Mouse (Mus musculus) CH12.LX (cell line): ENCODE data around the gene Asnsd1. TPM values are rescaled to one million over a fixed set of nuclear protein-coding genes. Genes with fewer than 3 reads are reported as not detected.

ENCODE experiments used
- DNase-seq: peaks from one replicate; pipeline ENCODE4 v3.0.0-alpha.2; 2013; ENCODE audit errors: extremely low read depth
- H3K27ac ChIP-seq: 2 replicates; pipeline ENCODE4 v1.5.1; 2012; ENCODE audit warnings: low read depth, mild to moderate bottlenecking, control low read depth, moderate library complexity; ENCODE audit not compliant: insufficient read depth
- H3K27me3 ChIP-seq: replicated peaks from 2 replicates; pipeline ENCODE3; 2012; ENCODE audit warnings: inconsistent platforms
- H3K36me3 ChIP-seq, 2 experiments: replicated peaks in 1 of 2; 2 replicates each; pipeline versions ENCODE3 to v1.6.1; 2012; ENCODE audit warnings: inconsistent platforms in 1 of 2, low read length in 1 of 2, mild to moderate bottlenecking in 1 of 2, mixed read lengths in 1 of 2, moderate library complexity in 1 of 2; ENCODE audit not compliant: control insufficient read depth in 1 of 2, insufficient read depth in 1 of 2
- H3K4me1 ChIP-seq, 2 experiments: 2 replicates each; pipeline ENCODE4 v1.6.1; 2012; ENCODE audit warnings: inconsistent platforms in 1 of 2, moderate library complexity in 1 of 2; ENCODE audit not compliant: insufficient read depth in 2 of 2, control insufficient read depth in 1 of 2
- H3K4me2 ChIP-seq: 2 replicates; pipeline ENCODE4 v1.6.1; 2012; ENCODE audit warnings: low read depth, mild to moderate bottlenecking, control low read depth; ENCODE audit not compliant: poor library complexity, insufficient read depth, severe bottlenecking
- H3K4me3 ChIP-seq, 3 experiments: fragments of 150-350 bp in 1 of 3; sonication (generic) in 1 of 3; replicated peaks in 1 of 3; 2 replicates each; pipeline versions ENCODE3 to v1.5.1; 2011 to 2012; ENCODE audit warnings: low read depth in 2 of 3, low read length in 2 of 3, mild to moderate bottlenecking in 2 of 3, moderate library complexity in 2 of 3, control low read depth in 1 of 3, improper control_type of control experiment in 1 of 3, inconsistent platforms in 1 of 3, mixed read lengths in 1 of 3; ENCODE audit not compliant: poor library complexity in 1 of 3
- H3K79me2 ChIP-seq: replicated peaks from 2 replicates; pipeline ENCODE4 v1.6.1; 2012; ENCODE audit warnings: mild to moderate bottlenecking, moderate library complexity; ENCODE audit not compliant: control insufficient read depth, poor library complexity, insufficient read depth, severe bottlenecking; ENCODE audit errors: extremely low read depth
- H3K9ac ChIP-seq: 2 replicates; pipeline ENCODE4 v1.6.1; 2012; ENCODE audit warnings: low read depth, mild to moderate bottlenecking, control low read depth, moderate library complexity; ENCODE audit not compliant: insufficient read depth
- H3K9me3 ChIP-seq: replicated peaks from 2 replicates; pipeline ENCODE3; 2012; ENCODE audit warnings: low read length, inconsistent platforms, mixed read lengths
- BHLHE40 ChIP-seq: IDR thresholded peaks from 2 replicates; pipeline ENCODE4 v1.6.1; 2011; ENCODE audit warnings: mild to moderate bottlenecking, low read depth, low read length, improper control_type of control experiment
- CHD1 ChIP-seq: IDR thresholded peaks from 2 replicates; pipeline ENCODE4 v1.6.1; 2012; ENCODE audit warnings: low read depth, low read length, improper control_type of control experiment, inconsistent platforms
- CHD2 ChIP-seq: IDR thresholded peaks from 2 replicates; pipeline ENCODE4 v1.6.1; 2011; ENCODE audit warnings: low read length, improper control_type of control experiment
- CTCF ChIP-seq, 2 experiments: IDR thresholded peaks in 1 of 2; conservative IDR thresholded peaks in 1 of 2; 2 replicates each; pipeline ENCODE4 v1.5.1; 2011 to 2012; ENCODE audit warnings: low read depth in 2 of 2, low read length in 2 of 2, improper control_type of control experiment in 1 of 2, inconsistent platforms in 1 of 2, mild to moderate bottlenecking in 1 of 2, moderate library complexity in 1 of 2
- ETS1 ChIP-seq: conservative IDR thresholded peaks from 2 replicates; pipeline ENCODE4 v1.6.1; 2012; ENCODE audit warnings: low read depth, mild to moderate bottlenecking, inconsistent platforms, low read length, improper control_type of control experiment, moderate library complexity
- GABPA ChIP-seq: IDR thresholded peaks from 2 replicates; pipeline ENCODE4 v1.6.1; 2012; ENCODE audit warnings: low read depth, low read length, improper control_type of control experiment, inconsistent platforms; ENCODE audit not compliant: insufficient replicate concordance
- HCFC1 ChIP-seq: IDR thresholded peaks from 2 replicates; pipeline ENCODE4 v1.6.1; 2012; ENCODE audit warnings: low read depth, mild to moderate bottlenecking, inconsistent platforms, low read length, improper control_type of control experiment
- JUN ChIP-seq: IDR thresholded peaks from 2 replicates; pipeline ENCODE4 v1.6.1; 2011; ENCODE audit warnings: low read depth, mild to moderate bottlenecking, low read length, improper control_type of control experiment, moderate library complexity; ENCODE audit not compliant: insufficient read depth
- KAT2A ChIP-seq: IDR thresholded peaks from 2 replicates; pipeline ENCODE4 v1.6.1; 2012; ENCODE audit warnings: low read length, improper control_type of control experiment, inconsistent platforms; ENCODE audit not compliant: insufficient replicate concordance
- MAX ChIP-seq: IDR thresholded peaks from 2 replicates; pipeline ENCODE4 v1.6.1; 2011; ENCODE audit warnings: low read length, improper control_type of control experiment
- MEF2A ChIP-seq: IDR thresholded peaks from 2 replicates; pipeline ENCODE4 v1.6.1; 2014; ENCODE audit warnings: low read depth, mild to moderate bottlenecking, inconsistent platforms, low read length, improper control_type of control experiment, borderline replicate concordance
- MYC ChIP-seq: IDR thresholded peaks from 2 replicates; pipeline ENCODE4 v1.6.1; 2011; ENCODE audit warnings: low read depth, mild to moderate bottlenecking, improper control_type of control experiment, low read length
- NRF1 ChIP-seq: IDR thresholded peaks from 2 replicates; pipeline ENCODE4 v1.6.1; 2014; ENCODE audit warnings: low read depth, mild to moderate bottlenecking, inconsistent platforms, low read length, improper control_type of control experiment, moderate library complexity
- PAX5 ChIP-seq: IDR thresholded peaks from 2 replicates; pipeline ENCODE4 v1.6.1; 2012; ENCODE audit warnings: low read length, inconsistent platforms, mixed read lengths
- POLR2A ChIP-seq: IDR thresholded peaks from 2 replicates; pipeline ENCODE4 v1.6.1; 2011; ENCODE audit warnings: low read depth, mild to moderate bottlenecking, improper control_type of control experiment, low read length
- POLR2AphosphoS2 ChIP-seq: IDR thresholded peaks from 2 replicates; pipeline ENCODE4 v1.6.1; 2011; ENCODE audit warnings: low read depth, low read length, improper control_type of control experiment
- RCOR1 ChIP-seq: conservative IDR thresholded peaks from 2 replicates; pipeline ENCODE4 v1.6.1; 2012; ENCODE audit warnings: low read depth, mild to moderate bottlenecking, inconsistent platforms, low read length, improper control_type of control experiment
- SIN3A ChIP-seq: IDR thresholded peaks from 2 replicates; pipeline ENCODE4 v1.6.1; 2012; ENCODE audit warnings: low read length, improper control_type of control experiment, inconsistent platforms
- TBP ChIP-seq: conservative IDR thresholded peaks from 2 replicates; pipeline ENCODE4 v1.6.1; 2011; ENCODE audit warnings: low read depth, low read length, improper control_type of control experiment
- UBTF ChIP-seq: IDR thresholded peaks from 2 replicates; pipeline ENCODE4 v1.6.1; 2012; ENCODE audit warnings: low read depth, mild to moderate bottlenecking, inconsistent platforms, low read length, improper control_type of control experiment, moderate library complexity
- USF1 ChIP-seq: IDR thresholded peaks from 2 replicates; pipeline ENCODE4 v1.6.1; 2014; ENCODE audit warnings: low read depth, mild to moderate bottlenecking, inconsistent platforms, low read length, improper control_type of control experiment
- USF2 ChIP-seq: conservative IDR thresholded peaks from 2 replicates; pipeline ENCODE4 v1.6.1; 2011; ENCODE audit warnings: low read depth, low read length, improper control_type of control experiment
- ZC3H11A ChIP-seq: IDR thresholded peaks from 2 replicates; pipeline ENCODE4 v1.6.1; 2012; ENCODE audit warnings: low read depth, mild to moderate bottlenecking, inconsistent platforms, low read length, improper control_type of control experiment
- ZKSCAN1 ChIP-seq: IDR thresholded peaks from 2 replicates; pipeline ENCODE4 v1.6.1; 2012; ENCODE audit warnings: low read depth, inconsistent platforms, low read length, improper control_type of control experiment, borderline replicate concordance
- ZMIZ1 ChIP-seq: IDR thresholded peaks from 2 replicates; pipeline ENCODE4 v1.6.1; 2012; ENCODE audit warnings: low read depth, mild to moderate bottlenecking, inconsistent platforms, low read length, improper control_type of control experiment
- dilution Hi-C: fragments of 300-500 bp; cut with MboI; formaldehyde crosslinking; loops from 2 replicates; pipeline ENCODE4 v1.14.3; 2020; ENCODE audit warnings: low sequenced_read_pairs; ENCODE audit not compliant: extremely low pct_unique_long_range_greater_than_20kb, extremely low pct_ligation_motif_present
- in situ Hi-C: fragments of 300-500 bp; cut with MboI; formaldehyde crosslinking; loops from 3 replicates; pipeline ENCODE4 v1.14.3; 2019; ENCODE audit warnings: low sequenced_read_pairs, low pct_ligation_motif_present, low pct_unique_long_range_greater_than_20kb, mixed read lengths
- polyA plus RNA-seq: library from polyadenylated mRNA; unstranded; fragments of >175 nt; gene quantifications from 2 replicates; pipeline ENCODE4 v1.2.1, GENCODE M21; 2012; ENCODE audit warnings: low read depth; ENCODE audit not compliant: insufficient read length
- total RNA-seq, 2 experiments: library from RNA; depleted of rRNA; stranded (reverse); fragments of 300-350 nt in 1 of 2; fragments of >200 nt in 1 of 2; gene quantifications; 2 replicates each; pipeline ENCODE4 v1.2.3; 2012 to 2014

Gene Asnsd1
- total and polyA plus RNA-seq, 3 experiments, result 81.0 to 165 (median 135) TPM

GRCm38 (mm10) chr1:53324827-53325494, 27.6 kb downstream of the Asnsd1 start:
- TF ChIP-seq ZC3H11A (no peak), USF2 (no peak), MYC (no peak), SIN3A (no peak), KAT2A (no peak), GABPA (no peak), ZKSCAN1 (no peak), ZMIZ1 (no peak), POLR2AphosphoS2 (no peak), TBP (no peak), CHD2 (no peak), NRF1 (no peak)
- TF ChIP-seq, all 38 proteins: peak for 0
- Histone ChIP-seq H3K27ac (no peak overlapping the region), H3K9ac (no peak overlapping the region), H3K27me3 (no peaks in the 10 kb centered on the region), H3K4me1 (no peaks in the 10 kb centered on the region), H3K36me3 (peaks cover 11 to 30% of the 10 kb centered on the region in 2 experiments), H3K4me3 (no peak overlapping the region), H3K79me2 (no peaks in the 10 kb centered on the region), H3K9me3 (no peaks in the 10 kb centered on the region), H3K4me2 (no peak overlapping the region)
- dilution Hi-C loops (no loop called here), in situ Hi-C loops (no loop called here)
- no peak for DNase-seq

- TF ChIP-seq ZC3H11A (no peak), CHD1 (no peak), POLR2A (no peak), CHD2 (no peak), MEF2A (no peak), CTCF (conservative IDR thresholded peaks at IDR 0.05 in 1 of 2, IDR thresholded peaks at IDR 0.05 in 1 of 2; ENCODE audit: low read depth in 2 of 2, low read length in 2 of 2) (no peak), SIN3A (no peak), UBTF (no peak), BHLHE40 (no peak), HCFC1 (no peak), NRF1 (no peak), PAX5 (no peak), USF1 (no peak), MAX (no peak), JUN (no peak), ETS1 (no peak), GABPA (no peak), RCOR1 (no peak), USF2 (no peak), MYC (no peak)
- TF ChIP-seq, all 38 proteins: peak for 0
- Histone ChIP-seq H3K79me2 (no peaks in the 10 kb centered on the region), H3K9ac (no peak overlapping the region), H3K9me3 (no peaks in the 10 kb centered on the region), H3K36me3 (peaks cover 11 to 34% of the 10 kb centered on the region in 2 experiments), H3K27me3 (no peaks in the 10 kb centered on the region), H3K4me1 (no peaks in the 10 kb centered on the region), H3K4me3 (no peak overlapping the region), H3K4me2 (no peak overlapping the region), H3K27ac (no peak overlapping the region)
- DNase-seq, result no peak
- dilution Hi-C loops (no loop called here), in situ Hi-C loops (no loop called here)
Measured at GRCm38 (mm10) chr1:53324277-53324676, 28.3 kb downstream of the Asnsd1 start.
